In genomic region chr9:98999881-99000339, GRCm38 (mm10) we compare ENCODE assay signal across 15 mouse cellular contexts. TPM values are rescaled to one million over a fixed set of nuclear protein-coding genes. Genes with fewer than 3 reads are reported as not detected.
DNase-seq lines count a peak whose midpoint lies in the region; ATAC-seq and TF ChIP-seq lines count a peak whose summit lies in the region.
"Had no signal": no experiment of that assay in that cellular context is flagged by ENCODE, and none has a peak within 500 bp of the region (broad histone marks: within the 10 kb centered on the region; RNA-seq: fewer than 3 reads in every experiment).

No protein-coding gene starts in this region.

- H3K4me1 ChIP-seq in forebrain, postnatal 0 days (ENCODE audit: insufficient read depth), result no peaks in the 10 kb centered on the region
- no peaks in the 10 kb centered on the region for H3K4me1 ChIP-seq in forebrain, embryonic 11.5 days (replicated peaks; ENCODE audit: control insufficient read depth, insufficient read depth, low read length)
- H3K4me1 ChIP-seq in MEL (ENCODE audit: control insufficient read depth in 1 of 2, insufficient read depth in 2 of 2, low read length in 2 of 2), result peaks cover 0 to 8% of the 10 kb centered on the region in 2 experiments; a peak in 2 of 4 replicates
- H3K4me1 ChIP-seq: limb, embryonic 15.5 days; midbrain, embryonic 13.5 days; stomach, embryonic 15.5 days had no signal

- H3K9ac ChIP-seq in forebrain, postnatal 0 days, result no peak overlapping the region
- H3K9ac ChIP-seq in forebrain, embryonic 11.5 days (ENCODE audit: low read length), result no peak overlapping the region
- no peak overlapping the region for H3K9ac ChIP-seq in MEL (ENCODE audit: control insufficient read depth, low read depth, low read length, poor library complexity, severe bottlenecking)
- H3K9ac ChIP-seq: heart, embryonic 12.5 days; limb, embryonic 15.5 days; midbrain, embryonic 13.5 days; stomach, embryonic 15.5 days had no signal

- 61% methylated on average over 9 of the region's 9 CpGs for WGBS in forebrain, postnatal 0 days
- WGBS in forebrain, embryonic 11.5 days, result 88% methylated on average over 9 of the region's 9 CpGs

- H3K4me2 ChIP-seq in forebrain, postnatal 0 days (ENCODE audit: low read depth), result no peak overlapping the region
- H3K4me2 ChIP-seq in forebrain, embryonic 11.5 days (ENCODE audit: low read depth, low read length, severe bottlenecking), result no peak overlapping the region
- H3K4me2 ChIP-seq: heart, embryonic 12.5 days; limb, embryonic 15.5 days; midbrain, embryonic 13.5 days; stomach, embryonic 15.5 days had no signal

- peak; percentile 76 for ATAC-seq in forebrain, postnatal 0 days
- no peak for ATAC-seq in forebrain, embryonic 11.5 days (replicated peaks; ENCODE audit: low FRiP score)
- ATAC-seq: midbrain, embryonic 13.5 days had no signal

- H3K27ac ChIP-seq in forebrain, postnatal 0 days (ENCODE audit: low read depth, low read length), result no peak overlapping the region
- no peak overlapping the region for H3K27ac ChIP-seq in forebrain, embryonic 11.5 days (ENCODE audit: low read depth, low read length)
- H3K27ac ChIP-seq in MEL (ENCODE audit: control insufficient read depth, low read depth, low read length), result no peak overlapping the region
- H3K27ac ChIP-seq: limb, embryonic 15.5 days; midbrain, embryonic 13.5 days; stomach, embryonic 15.5 days had no signal

- peak in 1 of 2 experiments; percentile 47; a peak in 2 of 4 replicates for TF ChIP-seq EP300 in MEL (IDR thresholded peaks at IDR 0.05; ENCODE audit: low read depth in 1 of 2, low read length in 2 of 2)

- no peak for TF ChIP-seq POLR2A in MEL (IDR thresholded peaks at IDR 0.05; ENCODE audit: control insufficient read depth in 1 of 2, insufficient read depth in 1 of 2, low read depth in 1 of 2, low read length in 2 of 2, poor library complexity in 1 of 2)

- DNase-seq in forebrain, postnatal 0 days, result peak; percentile 20
- DNase-seq in forebrain, embryonic 11.5 days (ENCODE audit: low spot score), result no peak
- DNase-seq in MEL (ENCODE audit: low read depth, low spot score), result peak; percentile 77
- peak; percentile 77 to 86 for DNase-seq in cerebellum, postnatal 14 days
- peak; percentile 39 to 59 for DNase-seq in layer of hippocampus, postnatal 14 days (ENCODE audit: low spot score in 2 of 2)
- no peak for DNase-seq in urinary bladder, postnatal 25 days (ENCODE audit: low spot score)
- no peak for DNase-seq in thymus, adult 18-20 months
- no peak for DNase-seq in ovary, postnatal 14 days (ENCODE audit: low spot score)

- H3K79me2 ChIP-seq in MEL (ENCODE audit: control insufficient read depth, insufficient read depth, low read length, poor library complexity), result no peaks in the 10 kb centered on the region

- no peak overlapping the region for H3K4me3 ChIP-seq in forebrain, postnatal 0 days (ENCODE audit: low read depth, low read length)
- no peak overlapping the region for H3K4me3 ChIP-seq in forebrain, embryonic 11.5 days (ENCODE audit: low read depth, low read length)
- no peak overlapping the region for H3K4me3 ChIP-seq in MEL (ENCODE audit: control insufficient read depth in 1 of 2, insufficient read depth in 1 of 2, low read depth in 2 of 2, low read length in 2 of 2)
- H3K4me3 ChIP-seq: erythroblast, embryonic 14.5 days; heart, embryonic 12.5 days; limb, embryonic 15.5 days; midbrain, embryonic 13.5 days; stomach, embryonic 15.5 days had no signal

- no peaks in the 10 kb centered on the region for H3K9me3 ChIP-seq in forebrain, postnatal 0 days (ENCODE audit: low read length)
- H3K9me3 ChIP-seq in forebrain, embryonic 11.5 days (ENCODE audit: control insufficient read depth, low read length), result no peaks in the 10 kb centered on the region
- no peaks in the 10 kb centered on the region for H3K9me3 ChIP-seq in MEL (replicated peaks; ENCODE audit: insufficient read depth, low read length)
- H3K9me3 ChIP-seq: heart, embryonic 12.5 days; limb, embryonic 15.5 days; midbrain, embryonic 13.5 days; stomach, embryonic 15.5 days had no signal

- H3K36me3 ChIP-seq in forebrain, postnatal 0 days (ENCODE audit: insufficient read depth), result peaks cover 26% of the 10 kb centered on the region
- no peaks in the 10 kb centered on the region for H3K36me3 ChIP-seq in forebrain, embryonic 11.5 days (ENCODE audit: control insufficient read depth, insufficient read depth, low read length)
- peaks cover 1 to 6% of the 10 kb centered on the region in 2 experiments for H3K36me3 ChIP-seq in MEL (ENCODE audit: control insufficient read depth in 1 of 2, insufficient read depth in 2 of 2, low read length in 2 of 2)

- TF ChIP-seq RAD21 in MEL (IDR thresholded peaks at IDR 0.05; ENCODE audit: low read depth, low read length), result no peak

- H3K27me3 ChIP-seq in forebrain, postnatal 0 days (ENCODE audit: insufficient read depth, low read length), result no peaks in the 10 kb centered on the region
- no peaks in the 10 kb centered on the region for H3K27me3 ChIP-seq in forebrain, embryonic 11.5 days (ENCODE audit: control insufficient read depth, insufficient read depth, low read length)
- no peaks in the 10 kb centered on the region for H3K27me3 ChIP-seq in MEL (ENCODE audit: control insufficient read depth in 1 of 2, insufficient read depth in 2 of 2, low read length in 2 of 2)
- H3K27me3 ChIP-seq: heart, embryonic 12.5 days; limb, embryonic 15.5 days; midbrain, embryonic 13.5 days; stomach, embryonic 15.5 days had no signal

- TF ChIP-seq CTCF in forebrain, postnatal 0 days (IDR thresholded peaks at IDR 0.05; ENCODE audit: low read depth), result no peak
- TF ChIP-seq CTCF in MEL (IDR thresholded peaks at IDR 0.05 in 2 of 3, conservative IDR thresholded peaks at IDR 0.05 in 1 of 3; ENCODE audit: control insufficient read depth in 1 of 3, insufficient read depth in 1 of 3, low read depth in 2 of 3, low read length in 3 of 3, poor library complexity in 1 of 3, severe bottlenecking in 1 of 3), result no peak

TF ChIP-seq in MEL, 35 proteins besides CTCF, POLR2A, EP300 and RAD21:
- TF ChIP-seq ZNF384 (IDR thresholded peaks at IDR 0.05; ENCODE audit: low read depth, low read length) (no peak), MAFK (IDR thresholded peaks at IDR 0.05; ENCODE audit: borderline replicate concordance, low read depth, low read length) (no peak), MYB (IDR thresholded peaks at IDR 0.05; ENCODE audit: low read depth, low read length) (no peak), KAT2A (conservative IDR thresholded peaks at IDR 0.05; ENCODE audit: low read depth, low read length) (no peak), TBP (IDR thresholded peaks at IDR 0.05; ENCODE audit: low read depth, low read length) (0 out of 2 replicates have a peak, but pooled peaks have one; percentile 41)

RNA-seq across cellular contexts. Expression of gene Faim, which starts 13.7 kb away (rescaled TPM):
- 50.7 and 53.9 TPM in 2 replicates for total RNA-seq in forebrain, postnatal 0 days (2014; rRNA removed)
- 101 and 106 TPM in 2 replicates for polyA plus RNA-seq in forebrain, postnatal 0 days (2015; fragmentation: Nextera tagmentation; extraction: Ambion mirVana)
- polyA plus RNA-seq in forebrain, embryonic 11.5 days (2014; fragmentation: Nextera tagmentation; extraction: Ambion mirVana), result 74.7 and 78.4 TPM in 2 replicates
- total RNA-seq in MEL (2012; rRNA removed), result 29.2 and 30.7 TPM in 2 replicates
- polyA plus RNA-seq in MEL (2012; ENCODE audit: insufficient read depth in 1 of 2, insufficient read length in 2 of 2, low read depth in 1 of 2, low replicate concordance in 2 of 2, missing spikeins in 1 of 2), result 10 to 100 TPM in 1 of 2 experiments, not detected in 1; 53.6 TPM
- total RNA-seq in layer of hippocampus, postnatal 14 days (2021), result 10 to 100 TPM; 53.8 to 58.5 TPM

RNA-seq across cellular contexts. Expression of gene Gm1123, which starts 35.6 kb away (rescaled TPM):
- 0.29 TPM in 1 of 2 replicates, not detected in the other for total RNA-seq in forebrain, postnatal 0 days (2014; rRNA removed)
- polyA plus RNA-seq in forebrain, postnatal 0 days (2015; fragmentation: Nextera tagmentation; extraction: Ambion mirVana), result not detected in 2 replicates
- polyA plus RNA-seq in forebrain, embryonic 11.5 days (2014; fragmentation: Nextera tagmentation; extraction: Ambion mirVana), result not detected in 2 replicates
- total RNA-seq in MEL (2012; rRNA removed), result not detected in 2 replicates
- not detected for polyA plus RNA-seq in MEL (2012; ENCODE audit: insufficient read depth in 1 of 2, insufficient read length in 2 of 2, low read depth in 1 of 2, low replicate concordance in 2 of 2, missing spikeins in 1 of 2)
- under 1 TPM in 1 of 2 experiments, not detected in 1; 0.21 TPM for total RNA-seq in layer of hippocampus, postnatal 14 days (2021)
- polyA plus RNA-seq: C2C12; erythroblast, embryonic 14.5 days; kidney, embryonic 14.5 days; limb, embryonic 15.5 days had no signal

RNA-seq across cellular contexts. Expression of gene Foxl2, which starts 44.8 kb away (rescaled TPM):
- 0.08 and 0.71 TPM in 2 replicates for total RNA-seq in forebrain, postnatal 0 days (2014; rRNA removed)
- polyA plus RNA-seq in forebrain, postnatal 0 days (2015; fragmentation: Nextera tagmentation; extraction: Ambion mirVana), result 0.43 and 0.61 TPM in 2 replicates
- 1.7 and 3.1 TPM in 2 replicates for polyA plus RNA-seq in forebrain, embryonic 11.5 days (2014; fragmentation: Nextera tagmentation; extraction: Ambion mirVana)
- not detected in 2 replicates for total RNA-seq in MEL (2012; rRNA removed)
- polyA plus RNA-seq in MEL (2012; ENCODE audit: insufficient read depth in 1 of 2, insufficient read length in 2 of 2, low read depth in 1 of 2, low replicate concordance in 2 of 2, missing spikeins in 1 of 2), result not detected
- total RNA-seq in layer of hippocampus, postnatal 14 days (2021), result 1 to 10 TPM; 1.4 to 1.6 TPM
- polyA plus RNA-seq: erythroblast, embryonic 14.5 days; heart, embryonic 12.5 days; kidney, embryonic 14.5 days; stomach, embryonic 15.5 days had no signal

Comparison
In these comparisons a context has a peak if more than half of its experiments do, and no peak if none do; other contexts are left out.
1. DNase-seq: peak in forebrain, postnatal 0 days (single experiment), MEL (single experiment), cerebellum, postnatal 14 days (2 of 2) and layer of hippocampus, postnatal 14 days (2 of 2); none in forebrain, embryonic 11.5 days (single experiment), urinary bladder, postnatal 25 days (single experiment), thymus, adult 18-20 months (0 of 2) and ovary, postnatal 14 days (single experiment).